Comparison of ENCODE assay signal across 9 mouse cellular contexts in the genomic region with DNA sequence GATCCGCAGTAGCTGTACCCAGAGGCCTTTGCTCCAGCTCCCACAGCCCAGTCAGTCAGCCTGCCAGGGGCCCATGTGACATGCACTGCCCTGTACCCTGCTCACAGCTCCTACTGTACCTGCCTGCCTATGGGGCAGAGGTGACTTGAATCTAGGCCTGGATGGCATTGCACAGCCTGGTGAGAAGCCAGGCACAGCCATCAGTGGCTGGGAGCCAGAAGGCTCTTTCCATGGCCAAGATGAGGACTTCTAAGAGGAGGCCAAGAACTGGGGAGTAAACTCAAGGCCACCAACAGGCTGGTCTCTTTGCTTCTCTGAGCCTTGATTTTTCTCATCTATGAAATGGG. TPM values are rescaled to one million over a fixed set of nuclear protein-coding genes. Genes with fewer than 3 reads are reported as not detected.
A peak's percentile ranks its signal among the peaks of the same experiment; 100 is the strongest.
DNase-seq lines count a peak whose midpoint lies in the region; ATAC-seq and TF ChIP-seq lines count a peak whose summit lies in the region.
"Had no signal": no experiment of that assay in that cellular context is flagged by ENCODE, and none has a peak within 500 bp of the region (broad histone marks: within the 10 kb centered on the region; RNA-seq: fewer than 3 reads in every experiment).

No protein-coding gene starts in this region.

- H3K4me2 ChIP-seq in kidney, embryonic 14.5 days (replicated peaks; ENCODE audit: low read depth, low read length), result no peak overlapping the region
- no peak overlapping the region for H3K4me2 ChIP-seq in limb, embryonic 15.5 days
- H3K4me2 ChIP-seq: midbrain, embryonic 11.5 days had no signal

- DNase-seq in adrenal gland, postnatal 10 days, result peak; percentile 73
- no peak for DNase-seq in adrenal gland, postnatal 4 days (ENCODE audit: low spot score in 2 of 2)
- peak; percentile 40 for DNase-seq in kidney, adult 2 months
- DNase-seq in cerebellum, postnatal 10 days, result peak; percentile 64 to 74
- no peak for DNase-seq in frontal cortex, postnatal 36 days (ENCODE audit: low spot score in 2 of 2)
- no peak for DNase-seq in right cerebral cortex, adult 18-20 months

- WGBS in kidney, adult 2 months, result 74% methylated on average over 1 of the region's 1 CpGs
- WGBS in kidney, embryonic 14.5 days, result 100% methylated on average over 1 of the region's 1 CpGs
- 94% methylated on average over 1 of the region's 1 CpGs for WGBS in limb, embryonic 15.5 days

- no peaks in the 10 kb centered on the region for H3K27me3 ChIP-seq in kidney, adult 2 months (replicated peaks; ENCODE audit: control insufficient read depth, insufficient read depth, low read length)
- H3K27me3 ChIP-seq in kidney, embryonic 14.5 days (ENCODE audit: control insufficient read depth, insufficient read depth, low read length), result no peaks in the 10 kb centered on the region
- H3K27me3 ChIP-seq in limb, embryonic 15.5 days, result no peaks in the 10 kb centered on the region

- H3K4me1 ChIP-seq in kidney, adult 2 months (ENCODE audit: control insufficient read depth, insufficient read depth, low read length), result 0 out of 2 replicates have a peak, but pooled peaks cover 5% of the 10 kb centered on the region
- peaks cover 47% of the 10 kb centered on the region for H3K4me1 ChIP-seq in kidney, embryonic 14.5 days (ENCODE audit: control insufficient read depth, insufficient read depth, low read length)
- H3K4me1 ChIP-seq in limb, embryonic 15.5 days, result peaks cover 71% of the 10 kb centered on the region

- H3K36me3 ChIP-seq in kidney, adult 2 months (ENCODE audit: control insufficient read depth, insufficient read depth, low read length), result no peaks in the 10 kb centered on the region
- no peaks in the 10 kb centered on the region for H3K36me3 ChIP-seq in kidney, embryonic 14.5 days (ENCODE audit: control insufficient read depth, insufficient read depth, low read length)
- no peaks in the 10 kb centered on the region for H3K36me3 ChIP-seq in limb, embryonic 15.5 days

- TF ChIP-seq POLR2A in kidney, adult 2 months (IDR thresholded peaks at IDR 0.05; ENCODE audit: low read depth, low read length), result no peak

- no peak for TF ChIP-seq CTCF in kidney, adult 2 months (conservative IDR thresholded peaks at IDR 0.05; ENCODE audit: insufficient read depth, insufficient read length, low read depth, low read length)

- ATAC-seq in kidney, embryonic 14.5 days (ENCODE audit: low FRiP score, low TSS enrichment), result no peak
- ATAC-seq in limb, embryonic 15.5 days (ENCODE audit: insufficient number of reproducible peaks, low FRiP score, low TSS enrichment, low read depth), result no peak

- H3K9ac ChIP-seq in kidney, embryonic 14.5 days (ENCODE audit: low read depth, low read length), result no peak overlapping the region
- H3K9ac ChIP-seq in limb, embryonic 15.5 days, result no peak overlapping the region

- H3K4me3 ChIP-seq in kidney, adult 2 months (ENCODE audit: insufficient read depth, low read depth, low read length), result no peak overlapping the region
- no peak overlapping the region for H3K4me3 ChIP-seq in kidney, embryonic 14.5 days (ENCODE audit: low read length)
- no peak overlapping the region for H3K4me3 ChIP-seq in limb, embryonic 15.5 days

- H3K9me3 ChIP-seq in kidney, embryonic 14.5 days (ENCODE audit: control insufficient read depth, low read length), result no peaks in the 10 kb centered on the region
- no peaks in the 10 kb centered on the region for H3K9me3 ChIP-seq in limb, embryonic 15.5 days

- H3K27ac ChIP-seq in kidney, adult 2 months (ENCODE audit: insufficient read depth, low read depth, low read length), result no peak overlapping the region
- no peak overlapping the region for H3K27ac ChIP-seq in kidney, embryonic 14.5 days (ENCODE audit: low read depth, low read length)
- H3K27ac ChIP-seq in limb, embryonic 15.5 days, result peak overlapping the region; percentile 70

RNA-seq across cellular contexts. Expression of a gene that starts 53.2 kb away (rescaled TPM):
- total RNA-seq in adrenal gland, postnatal 10 days (2021), result 10 to 100 TPM in 1 of 2 experiments, 1 to 10 TPM in 1; 8.5 to 12.4 TPM
- total RNA-seq in adrenal gland, postnatal 4 days (2021), result 10 to 100 TPM; 16.9 to 21.2 TPM
- 10.4 and 19.3 TPM in 2 replicates for polyA plus RNA-seq in kidney, adult 2 months (2012; rRNA removed)
- 6.4 and 9.1 TPM in 2 replicates for polyA plus RNA-seq in kidney, embryonic 14.5 days (2014; fragmentation: Nextera tagmentation; extraction: Ambion mirVana)
- 7.3 and 11.3 TPM in 2 replicates for polyA plus RNA-seq in limb, embryonic 15.5 days (2015; fragmentation: Nextera tagmentation; extraction: Ambion mirVana)

Comparison
In these comparisons a context has a peak if more than half of its experiments do, and no peak if none do; other contexts are left out.
1. DNase-seq: peak in adrenal gland, postnatal 10 days (single experiment), kidney, adult 2 months (single experiment) and cerebellum, postnatal 10 days (2 of 2); none in adrenal gland, postnatal 4 days (0 of 2), frontal cortex, postnatal 36 days (0 of 2) and right cerebral cortex, adult 18-20 months (single experiment).